In the genomic region with DNA sequence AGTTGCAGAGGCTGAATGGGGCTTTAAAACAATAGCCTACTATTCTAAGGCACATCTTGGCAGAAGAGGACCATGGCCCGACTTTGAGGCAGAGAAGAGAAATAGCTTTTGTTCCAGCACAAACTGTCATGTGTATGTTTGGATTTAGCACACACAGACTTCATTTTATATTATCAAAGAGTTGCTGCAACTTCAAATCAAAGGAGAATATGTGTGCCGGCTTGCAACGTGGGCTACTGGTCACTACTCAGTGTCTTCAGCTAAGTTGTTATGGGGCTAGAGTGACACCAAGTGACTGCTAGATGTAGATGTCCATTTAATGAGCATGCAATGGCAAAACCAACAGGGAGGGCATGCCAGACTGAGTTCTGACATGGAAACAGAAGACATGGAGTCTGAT, we compare ENCODE assay signal across 11 mouse cellular contexts. TPM values are rescaled to one million over a fixed set of nuclear protein-coding genes. Genes with fewer than 3 reads are reported as not detected.
A peak's percentile ranks its signal among the peaks of the same experiment; 100 is the strongest.
DNase-seq lines count a peak whose midpoint lies in the region; ATAC-seq lines count a peak whose summit lies in the region.
"Had no signal": no experiment of that assay in that cellular context is flagged by ENCODE, and none has a peak within 500 bp of the region (broad histone marks: within the 10 kb centered on the region; RNA-seq: fewer than 3 reads in every experiment).

No protein-coding gene starts in this region.

- no peaks in the 10 kb centered on the region for H3K36me3 ChIP-seq in kidney, embryonic 16.5 days (ENCODE audit: insufficient read depth, low read length)
- H3K36me3 ChIP-seq in kidney, embryonic 14.5 days (ENCODE audit: control insufficient read depth, insufficient read depth, low read length), result no peaks in the 10 kb centered on the region
- H3K36me3 ChIP-seq: liver, embryonic 15.5 days had no signal

- H3K9ac ChIP-seq in kidney, embryonic 16.5 days (replicated peaks; ENCODE audit: low read length), result no peak overlapping the region
- H3K9ac ChIP-seq in kidney, embryonic 14.5 days (ENCODE audit: low read depth, low read length), result no peak overlapping the region
- H3K9ac ChIP-seq: embryonic facial prominence, embryonic 13.5 days; hindbrain, embryonic 13.5 days; liver, embryonic 15.5 days had no signal

- ATAC-seq in kidney, embryonic 16.5 days (ENCODE audit: low FRiP score, low TSS enrichment), result peak; percentile 57; the same call in 1 of the 2 replicates
- no peak; the same call in 1 of the 2 replicates for ATAC-seq in kidney, embryonic 14.5 days (ENCODE audit: low FRiP score, low TSS enrichment)
- ATAC-seq in megakaryocyte-erythroid progenitor cell, adult 5-6 weeks (replicated peaks; ENCODE audit: low FRiP score, low TSS enrichment, poor library complexity, severe bottlenecking), result no peak
- ATAC-seq: activated CD4-positive, CD25-positive, alpha-beta regulatory T cell, adult 4 months had no signal

- H3K27ac ChIP-seq in kidney, embryonic 16.5 days (ENCODE audit: low read length), result no peak overlapping the region
- no peak overlapping the region for H3K27ac ChIP-seq in kidney, embryonic 14.5 days (ENCODE audit: low read depth, low read length)
- H3K27ac ChIP-seq: embryonic facial prominence, embryonic 13.5 days; hindbrain, embryonic 13.5 days; liver, embryonic 15.5 days had no signal

- peak; percentile 54 for DNase-seq in MN1 (ENCODE audit: low spot score)
- DNase-seq in brain, adult 2 months (ENCODE audit: low read depth, low spot score), result peak; percentile 93
- peak; percentile 81 for DNase-seq in layer of hippocampus, adult 9-11 months
- DNase-seq in ovary, postnatal 14 days (ENCODE audit: low spot score), result no peak

- H3K4me1 ChIP-seq in kidney, embryonic 16.5 days (ENCODE audit: insufficient read depth, low read length), result no peaks in the 10 kb centered on the region
- H3K4me1 ChIP-seq in kidney, embryonic 14.5 days (ENCODE audit: control insufficient read depth, insufficient read depth, low read length), result no peaks in the 10 kb centered on the region
- H3K4me1 ChIP-seq: hindbrain, embryonic 13.5 days; liver, embryonic 15.5 days had no signal

- H3K9me3 ChIP-seq in kidney, embryonic 16.5 days (ENCODE audit: low read length), result no peaks in the 10 kb centered on the region
- no peaks in the 10 kb centered on the region for H3K9me3 ChIP-seq in kidney, embryonic 14.5 days (ENCODE audit: control insufficient read depth, low read length)
- H3K9me3 ChIP-seq: embryonic facial prominence, embryonic 13.5 days; hindbrain, embryonic 13.5 days; liver, embryonic 15.5 days had no signal

- 63% methylated on average over 3 of the region's 3 CpGs for WGBS in kidney, embryonic 16.5 days
- 59% methylated on average over 3 of the region's 3 CpGs for WGBS in kidney, embryonic 14.5 days

- H3K4me3 ChIP-seq in kidney, embryonic 16.5 days (ENCODE audit: low read length), result no peak overlapping the region
- no peak overlapping the region for H3K4me3 ChIP-seq in kidney, embryonic 14.5 days (ENCODE audit: low read length)
- H3K4me3 ChIP-seq: embryonic facial prominence, embryonic 13.5 days; hindbrain, embryonic 13.5 days; liver, embryonic 15.5 days had no signal

- H3K4me2 ChIP-seq in kidney, embryonic 16.5 days (replicated peaks; ENCODE audit: low read depth, low read length), result no peak overlapping the region
- H3K4me2 ChIP-seq in kidney, embryonic 14.5 days (replicated peaks; ENCODE audit: low read depth, low read length), result no peak overlapping the region
- H3K4me2 ChIP-seq: embryonic facial prominence, embryonic 13.5 days; hindbrain, embryonic 13.5 days; liver, embryonic 15.5 days had no signal

- no peaks in the 10 kb centered on the region for H3K27me3 ChIP-seq in kidney, embryonic 16.5 days (ENCODE audit: insufficient read depth, low read length)
- H3K27me3 ChIP-seq in kidney, embryonic 14.5 days (ENCODE audit: control insufficient read depth, insufficient read depth, low read length), result no peaks in the 10 kb centered on the region
- H3K27me3 ChIP-seq: embryonic facial prominence, embryonic 13.5 days; hindbrain, embryonic 13.5 days; liver, embryonic 15.5 days had no signal

RNA-seq across cellular contexts. Expression of gene Ddias, which starts 46.1 kb away (rescaled TPM):
- polyA plus RNA-seq in kidney, embryonic 16.5 days (2015; fragmentation: Nextera tagmentation; extraction: Ambion mirVana), result 12.0 and 13.4 TPM in 2 replicates
- polyA plus RNA-seq in kidney, embryonic 14.5 days (2014; fragmentation: Nextera tagmentation; extraction: Ambion mirVana), result 10.4 and 17.6 TPM in 2 replicates
- 22.1 and 22.7 TPM in 2 replicates for total RNA-seq in megakaryocyte-erythroid progenitor cell, adult 5-6 weeks (2014; fragmentation: Nextera tagmentation)
- 25.2 and 25.9 TPM in 2 replicates for total RNA-seq in megakaryocyte-erythroid progenitor cell, adult 5-6 weeks (2017)

RNA-seq across cellular contexts. Expression of gene Prcp, which starts 46.3 kb away (rescaled TPM):
- 23.0 TPM in 2 replicates for polyA plus RNA-seq in kidney, embryonic 16.5 days (2015; fragmentation: Nextera tagmentation; extraction: Ambion mirVana)
- 21.5 and 24.2 TPM in 2 replicates for polyA plus RNA-seq in kidney, embryonic 14.5 days (2014; fragmentation: Nextera tagmentation; extraction: Ambion mirVana)
- total RNA-seq in megakaryocyte-erythroid progenitor cell, adult 5-6 weeks (2014; fragmentation: Nextera tagmentation), result 66.5 and 85.8 TPM in 2 replicates
- 44.4 and 50.3 TPM in 2 replicates for total RNA-seq in megakaryocyte-erythroid progenitor cell, adult 5-6 weeks (2017)
